Mouse (Mus musculus) liver, embryonic 18 days (tissue): Measurements from ENCODE around the gene Pram1. TPM values are rescaled to one million over a fixed set of nuclear protein-coding genes. Genes with fewer than 3 reads are reported as not detected.

ENCODE experiments used
- polyA plus RNA-seq: library from polyadenylated mRNA; depleted of rRNA; stranded (reverse); fragments of >200 nt; gene quantifications from 2 replicates; pipeline ENCODE4 v1.2.3, GENCODE M21; 2012; rRNA removed

Pram1 gene
- polyA plus RNA-seq, result 7.5 and 12.1 TPM in 2 replicates

DNA sequence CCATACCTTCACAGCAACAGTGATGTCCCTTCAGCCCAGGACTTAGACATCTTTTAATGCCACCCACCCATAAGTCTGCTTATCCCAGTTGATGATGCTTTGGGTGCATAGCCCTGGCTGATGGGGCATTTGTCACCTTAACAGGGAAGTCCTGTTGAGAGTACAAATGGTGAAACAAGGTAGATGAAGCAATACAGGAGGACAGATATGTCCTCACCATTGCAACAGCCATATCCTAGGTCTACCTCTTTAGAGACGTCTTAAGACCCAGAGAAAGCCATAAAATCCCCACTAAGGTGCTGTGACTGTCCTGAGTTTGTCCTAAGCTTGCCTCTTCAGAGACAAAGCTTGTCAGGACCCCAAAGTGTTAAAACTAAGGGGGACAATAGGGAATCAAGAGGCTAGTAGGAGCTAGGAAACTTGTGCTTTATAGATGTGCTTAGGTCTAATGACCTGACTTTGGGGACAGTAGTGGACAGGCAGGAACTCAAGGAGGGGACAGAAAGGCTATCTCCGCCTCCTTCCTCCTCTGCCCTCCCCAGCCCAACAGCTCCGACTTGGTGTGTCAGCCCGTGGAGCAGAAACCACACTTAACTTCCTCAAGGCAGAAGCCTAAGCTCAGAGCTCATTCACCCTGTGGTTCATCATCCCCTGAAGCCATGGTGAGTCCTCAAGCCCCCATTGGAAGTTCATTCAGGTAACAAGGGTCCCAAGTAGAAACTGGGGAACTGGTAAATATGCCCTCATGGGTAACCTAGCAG lies at the start of gene Pram1:
TSS of gene Pram1 (plus strand) at position 541 of the 761 bp plus-strand sequence.

DNA sequence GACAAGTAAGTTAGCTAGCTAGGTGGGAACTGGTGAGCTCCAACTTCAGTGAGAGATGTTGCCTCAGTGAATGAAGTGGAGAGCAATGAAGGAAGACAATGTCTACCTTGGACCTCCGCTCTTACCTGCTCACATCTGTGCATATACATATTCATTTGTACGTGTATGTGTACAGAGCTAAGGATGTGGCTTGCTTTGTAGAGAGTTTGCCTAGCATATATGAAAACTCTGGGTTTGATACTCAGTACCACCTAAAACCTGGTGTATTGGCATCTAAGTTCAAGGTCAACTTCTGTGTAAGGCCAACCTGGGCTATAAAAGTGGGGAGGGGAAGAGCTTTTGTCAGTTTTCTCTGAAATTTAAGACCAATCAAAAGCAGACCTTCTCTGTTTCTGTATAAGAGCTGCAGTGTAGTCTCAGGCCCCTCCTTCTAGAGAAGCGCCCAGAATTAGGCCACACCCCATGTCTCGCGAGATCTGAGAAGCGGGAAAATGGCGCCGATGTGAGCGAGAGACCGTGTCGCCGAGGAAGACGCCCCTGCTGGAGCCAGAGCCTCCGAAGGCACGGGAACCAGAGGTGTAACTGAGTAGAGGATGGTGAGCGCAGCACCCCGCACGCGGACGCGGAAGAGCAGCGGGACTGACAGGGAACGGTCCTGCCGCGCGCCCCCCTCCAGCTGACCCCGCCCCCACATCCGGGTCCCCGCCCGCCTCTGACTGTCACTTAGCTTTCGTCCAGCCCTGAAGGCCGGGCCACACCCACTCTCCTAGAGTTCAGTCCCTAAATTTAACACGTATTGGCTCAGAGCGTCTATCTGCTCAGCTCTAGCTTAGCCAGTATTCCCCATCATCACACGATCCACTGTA lies 9.0 kb upstream of the Pram1 start, which contains the start of gene Zfp414:
TSS of gene Zfp414 (plus strand) at position 470 of the 866 bp plus-strand sequence.

DNA sequence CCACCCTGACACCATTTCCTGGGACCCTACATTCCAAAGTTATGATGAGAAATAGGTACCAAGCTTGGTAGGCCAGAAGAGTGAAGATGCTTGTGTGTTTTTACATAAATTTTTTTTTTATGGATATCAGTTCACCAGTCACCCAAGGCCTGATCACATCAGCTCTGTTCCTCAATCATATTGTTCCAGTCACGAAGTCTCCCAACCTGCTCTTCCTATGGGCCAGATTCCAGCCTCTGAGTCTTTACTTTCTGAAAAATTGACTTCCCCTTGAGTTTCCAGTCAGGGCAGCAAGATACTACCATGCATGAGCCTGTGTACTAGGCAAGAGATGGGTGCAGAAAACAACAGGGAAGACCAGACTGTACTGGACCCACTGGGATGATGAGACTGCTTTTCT lies 48.9 kb downstream of the Pram1 start, which contains the start of gene Hnrnpm:
TSS of gene Hnrnpm (minus strand) at position 101 of the 400 bp plus-strand sequence.

Other genes with a start within 250 kb of the Pram1 start
- 4.3 and 4.8 TPM in 2 replicates for gene Zfp101, start 243.4 kb upstream of the Pram1 start, polyA plus RNA-seq
- gene Actl9, start 205.2 kb upstream of the Pram1 start, polyA plus RNA-seq, result not detected in 2 replicates
- 10.9 and 13.4 TPM in 2 replicates for gene Adamts10, start 113.9 kb upstream of the Pram1 start, polyA plus RNA-seq
- gene Myo1f, start 82.3 kb upstream of the Pram1 start, polyA plus RNA-seq, result 8.3 and 10.2 TPM in 2 replicates
- 17.1 and 22.0 TPM in 2 replicates for gene Zfp414, start 9.0 kb upstream of the Pram1 start, polyA plus RNA-seq
- 86.0 and 104 TPM in 2 replicates for gene Hnrnpm, start 48.8 kb downstream of the Pram1 start, polyA plus RNA-seq
- 124 and 134 TPM in 2 replicates for gene March2, start 80.6 kb downstream of the Pram1 start, polyA plus RNA-seq
- 86.1 and 92.3 TPM in 2 replicates for gene Rab11b, start 122.5 kb downstream of the Pram1 start, polyA plus RNA-seq
- 51.8 and 56.4 TPM in 2 replicates for gene Angptl4, start 143.8 kb downstream of the Pram1 start, polyA plus RNA-seq
- gene Kank3, start 172.5 kb downstream of the Pram1 start, polyA plus RNA-seq, result 15.8 and 17.2 TPM in 2 replicates
- gene Rps28, start 186.5 kb downstream of the Pram1 start, polyA plus RNA-seq, result 624 and 816 TPM in 2 replicates
- 189 and 197 TPM in 2 replicates for gene Ndufa7, start 186.5 kb downstream of the Pram1 start, polyA plus RNA-seq
- gene Cd320, start 205.0 kb downstream of the Pram1 start, polyA plus RNA-seq, result 8.3 and 9.0 TPM in 2 replicates
- not detected in 2 replicates for gene Gm7029, start 235.8 kb downstream of the Pram1 start, polyA plus RNA-seq